Mouse (Mus musculus): ENCODE data around the gene B230307C23Rik.
"Not testable (repeated sequence)": the region's sequence is repeated elsewhere in the genome, so short reads cannot be mapped to it uniquely, and the experiment has no call there.

B230307C23Rik gene

GRCm38 (mm10) chr16:97995849-97996615 lies 1.1 kb upstream of the B230307C23Rik start:
- DNase-seq (ENCODE audit: extremely low read depth, insufficient read length, low spot score): no peak

- DNase-seq (ENCODE audit: extremely low read depth, insufficient read length, low spot score): not testable (repeated sequence)
These were observed 242 bp downstream of the B230307C23Rik start for GRCm38 (mm10) chr16:97997383-97997731.

GRCm38 (mm10) chr16:98022081-98022480 lies 25.0 kb downstream of the B230307C23Rik start:
- no peak for DNase-seq (ENCODE audit: extremely low read depth, insufficient read length, low spot score)

- peak; percentile 20 for DNase-seq (ENCODE audit: extremely low read depth, insufficient read length, low spot score)
These were observed 25.7 kb downstream of the B230307C23Rik start for GRCm38 (mm10) chr16:98022657-98023345.

- DNase-seq (ENCODE audit: extremely low read depth, insufficient read length, low spot score): not testable (repeated sequence)
These were observed 29.1 kb downstream of the B230307C23Rik start for GRCm38 (mm10) chr16:98026186-98026585.

GRCm38 (mm10) chr16:98034971-98035370 lies 37.9 kb downstream of the B230307C23Rik start:
- not testable (repeated sequence) for DNase-seq (ENCODE audit: extremely low read depth, insufficient read length, low spot score)

GRCm38 (mm10) chr16:98041676-98042075 lies 44.6 kb downstream of the B230307C23Rik start:
- peak; percentile 24 for DNase-seq (ENCODE audit: extremely low read depth, insufficient read length, low spot score)

GRCm38 (mm10) chr16:98079382-98079781 lies 82.3 kb downstream of the B230307C23Rik start:
- DNase-seq (ENCODE audit: extremely low read depth, insufficient read length, low spot score): not testable (repeated sequence)

- peak; percentile 5 for DNase-seq (ENCODE audit: extremely low read depth, insufficient read length, low spot score)
These were observed 84.0 kb downstream of the B230307C23Rik start for GRCm38 (mm10) chr16:98081140-98081539.
